In genomic region chr8:7060255-7060656, GRCm38 (mm10) we compare ENCODE assay signal across 12 mouse cellular contexts.
DNase-seq lines count a peak whose midpoint lies in the region; ATAC-seq and TF ChIP-seq lines count a peak whose summit lies in the region.
"Had no signal": no experiment of that assay in that cellular context is flagged by ENCODE, and none has a peak within 500 bp of the region (broad histone marks: within the 10 kb centered on the region; RNA-seq: fewer than 3 reads in every experiment).

No protein-coding gene starts in this region.

- WGBS in kidney, embryonic 15.5 days, result 65% methylated on average over 4 of the region's 4 CpGs
- 82% methylated on average over 4 of the region's 4 CpGs for WGBS in hindbrain, postnatal 0 days

- DNase-seq in kidney, adult 18-20 months, result peak; percentile 3
- peak; percentile 78 for DNase-seq in fat pad, adult 2 months (ENCODE audit: extremely low read depth, low read depth, low spot score)
- DNase-seq in kidney, postnatal 25 days, result peak; percentile 10 to 46
- DNase-seq in lung, postnatal 4 days, result peak; percentile 30 to 42
- no peak for DNase-seq in hindbrain, postnatal 0 days (ENCODE audit: low spot score)
- no peak for DNase-seq in ovary, postnatal 10 days (ENCODE audit: low spot score)
- no peak for DNase-seq in cerebellum, adult 18-20 months
- DNase-seq: cerebellum, postnatal 36 days; midbrain, embryonic 14.5 days had no signal

- H3K4me2 ChIP-seq in kidney, embryonic 15.5 days, result no peak overlapping the region
- H3K4me2 ChIP-seq in hindbrain, postnatal 0 days (ENCODE audit: low read depth, low read length), result no peak overlapping the region

- no peak overlapping the region for H3K27ac ChIP-seq in kidney, embryonic 15.5 days
- H3K27ac ChIP-seq in hindbrain, postnatal 0 days, result no peak overlapping the region
- H3K27ac ChIP-seq: heart, embryonic 10.5 days; layer of hippocampus, adult 2 months had no signal

- no peaks in the 10 kb centered on the region for H3K36me3 ChIP-seq in kidney, embryonic 15.5 days
- H3K36me3 ChIP-seq in hindbrain, postnatal 0 days (ENCODE audit: insufficient read depth, low read length), result no peaks in the 10 kb centered on the region
- H3K36me3 ChIP-seq: heart, embryonic 10.5 days had no signal

- H3K9ac ChIP-seq in kidney, embryonic 15.5 days, result no peak overlapping the region
- H3K9ac ChIP-seq in hindbrain, postnatal 0 days (replicated peaks; ENCODE audit: low read length), result no peak overlapping the region

- H3K9me3 ChIP-seq in kidney, embryonic 15.5 days (replicated peaks), result no peaks in the 10 kb centered on the region
- H3K9me3 ChIP-seq in hindbrain, postnatal 0 days (ENCODE audit: low read length), result no peaks in the 10 kb centered on the region; the same call in 1 of the 2 replicates
- H3K9me3 ChIP-seq: heart, embryonic 10.5 days had no signal

- no peaks in the 10 kb centered on the region for H3K4me1 ChIP-seq in kidney, embryonic 15.5 days
- H3K4me1 ChIP-seq in hindbrain, postnatal 0 days (ENCODE audit: insufficient read depth, low read length), result no peaks in the 10 kb centered on the region
- H3K4me1 ChIP-seq: heart, embryonic 10.5 days had no signal

- TF ChIP-seq CTCF in hindbrain, postnatal 0 days (IDR thresholded peaks at IDR 0.05; ENCODE audit: low read depth), result no peak

- ATAC-seq in kidney, embryonic 15.5 days (replicated peaks; ENCODE audit: low FRiP score), result no peak
- no peak for ATAC-seq in hindbrain, postnatal 0 days

- no peaks in the 10 kb centered on the region for H3K27me3 ChIP-seq in kidney, embryonic 15.5 days
- H3K27me3 ChIP-seq in hindbrain, postnatal 0 days (ENCODE audit: insufficient read depth, low read length), result no peaks in the 10 kb centered on the region

- H3K4me3 ChIP-seq in kidney, embryonic 15.5 days (replicated peaks), result no peak overlapping the region
- H3K4me3 ChIP-seq in hindbrain, postnatal 0 days (ENCODE audit: low read length), result no peak overlapping the region
- H3K4me3 ChIP-seq: heart, embryonic 10.5 days; layer of hippocampus, adult 2 months had no signal

Comparison
In these comparisons a context has a peak if more than half of its experiments do, and no peak if none do; other contexts are left out.
1. DNase-seq: peak in kidney, adult 18-20 months (single experiment), fat pad, adult 2 months (single experiment), kidney, postnatal 25 days (2 of 2) and lung, postnatal 4 days (2 of 2); none in hindbrain, postnatal 0 days (single experiment), ovary, postnatal 10 days (single experiment) and cerebellum, adult 18-20 months (0 of 2).